In genomic region chr5:148549307-148549706, GRCm38 (mm10) we compare ENCODE assay signal across 10 mouse cellular contexts. TPM values are rescaled to one million over a fixed set of nuclear protein-coding genes. Genes with fewer than 3 reads are reported as not detected.
DNase-seq lines count a peak whose midpoint lies in the region; ATAC-seq and TF ChIP-seq lines count a peak whose summit lies in the region.
"Had no signal": no experiment of that assay in that cellular context is flagged by ENCODE, and none has a peak within 500 bp of the region (broad histone marks: within the 10 kb centered on the region; RNA-seq: fewer than 3 reads in every experiment).

No protein-coding gene starts in this region.

- no peak overlapping the region for H3K9ac ChIP-seq in lung, embryonic 14.5 days
- H3K9ac ChIP-seq in hindbrain, embryonic 11.5 days (ENCODE audit: low read depth, low read length): no peak overlapping the region
- H3K9ac ChIP-seq in neural tube, embryonic 12.5 days: no peak overlapping the region

- no peaks in the 10 kb centered on the region for H3K36me3 ChIP-seq in lung, embryonic 14.5 days (ENCODE audit: insufficient read depth)
- H3K36me3 ChIP-seq in embryonic facial prominence, embryonic 10.5 days (replicated peaks): no peaks in the 10 kb centered on the region
- no peaks in the 10 kb centered on the region for H3K36me3 ChIP-seq in hindbrain, embryonic 11.5 days (ENCODE audit: control insufficient read depth, insufficient read depth, low read length)
- no peaks in the 10 kb centered on the region for H3K36me3 ChIP-seq in neural tube, embryonic 12.5 days

- H3K27ac ChIP-seq in lung, embryonic 14.5 days (ENCODE audit: low read depth): no peak overlapping the region
- no peak overlapping the region for H3K27ac ChIP-seq in embryonic facial prominence, embryonic 10.5 days (replicated peaks)
- no peak overlapping the region for H3K27ac ChIP-seq in hindbrain, embryonic 11.5 days (ENCODE audit: low read depth, low read length)
- H3K27ac ChIP-seq in neural tube, embryonic 12.5 days: no peak overlapping the region

- no peaks in the 10 kb centered on the region for H3K9me3 ChIP-seq in lung, embryonic 14.5 days (ENCODE audit: low read depth, low read length)
- H3K9me3 ChIP-seq in embryonic facial prominence, embryonic 10.5 days: no peaks in the 10 kb centered on the region
- no peaks in the 10 kb centered on the region for H3K9me3 ChIP-seq in hindbrain, embryonic 11.5 days (ENCODE audit: control insufficient read depth, low read length)
- H3K9me3 ChIP-seq in neural tube, embryonic 12.5 days: no peaks in the 10 kb centered on the region

- peak overlapping the region; percentile 68; the same call in 1 of the 2 replicates for H3K4me3 ChIP-seq in lung, embryonic 14.5 days (ENCODE audit: low read depth, low read length)
- H3K4me3 ChIP-seq in embryonic facial prominence, embryonic 10.5 days: peak overlapping the region; percentile 80; the same call in 1 of the 2 replicates
- H3K4me3 ChIP-seq in hindbrain, embryonic 11.5 days (ENCODE audit: low read depth, low read length): no peak overlapping the region
- peak overlapping the region; percentile 74; the same call in 1 of the 2 replicates for H3K4me3 ChIP-seq in neural tube, embryonic 12.5 days

- H3K4me2 ChIP-seq in lung, embryonic 14.5 days: peak overlapping the region; percentile 80
- H3K4me2 ChIP-seq in hindbrain, embryonic 11.5 days (replicated peaks; ENCODE audit: low read depth, low read length): peak overlapping the region; percentile 72; the same call in 1 of the 2 replicates
- peak overlapping the region; percentile 82 for H3K4me2 ChIP-seq in neural tube, embryonic 12.5 days (replicated peaks)

- H3K4me1 ChIP-seq in lung, embryonic 14.5 days (ENCODE audit: insufficient read depth): peaks cover 24% of the 10 kb centered on the region
- peaks cover 56% of the 10 kb centered on the region for H3K4me1 ChIP-seq in embryonic facial prominence, embryonic 10.5 days
- peaks cover 7% of the 10 kb centered on the region for H3K4me1 ChIP-seq in hindbrain, embryonic 11.5 days (replicated peaks; ENCODE audit: control insufficient read depth, insufficient read depth, low read length)
- H3K4me1 ChIP-seq in neural tube, embryonic 12.5 days: peaks cover 37% of the 10 kb centered on the region

- DNase-seq in lung, embryonic 14.5 days: no peak
- no peak for DNase-seq in lung, postnatal 14 days
- peak; percentile 42 for DNase-seq in embryonic facial prominence, embryonic 10.5 days (ENCODE audit: low spot score)
- DNase-seq in hindbrain, embryonic 11.5 days (ENCODE audit: low spot score): peak; percentile 21
- no peak for DNase-seq in right cerebral cortex, postnatal 4 days
- no peak for DNase-seq in left cerebral cortex, adult 11 months (ENCODE audit: low spot score)
- DNase-seq in kidney, postnatal 10 days: no peak
- DNase-seq: adrenal gland, postnatal 36 days; kidney, postnatal 4 days had no signal

- WGBS in lung, embryonic 14.5 days: 21% methylated on average over 4 of the region's 4 CpGs
- WGBS in embryonic facial prominence, embryonic 10.5 days: 7% methylated on average over 4 of the region's 4 CpGs
- WGBS in hindbrain, embryonic 11.5 days: 10% methylated on average over 4 of the region's 4 CpGs
- WGBS in neural tube, embryonic 12.5 days: 13% methylated on average over 4 of the region's 4 CpGs

- no peak for TF ChIP-seq CTCF in lung, embryonic 14.5 days (IDR thresholded peaks at IDR 0.05; ENCODE audit: low read depth)

- no peak for ATAC-seq in lung, embryonic 14.5 days (ENCODE audit: insufficient read depth)
- ATAC-seq in hindbrain, embryonic 11.5 days (ENCODE audit: low FRiP score): no peak
- no peak for ATAC-seq in neural tube, embryonic 12.5 days (ENCODE audit: low FRiP score, low read depth)

- no peaks in the 10 kb centered on the region for H3K27me3 ChIP-seq in lung, embryonic 14.5 days (ENCODE audit: insufficient read depth, low read length)
- peaks cover 9% of the 10 kb centered on the region for H3K27me3 ChIP-seq in embryonic facial prominence, embryonic 10.5 days (replicated peaks; ENCODE audit: low read depth, poor library complexity, severe bottlenecking)
- no peaks in the 10 kb centered on the region; the same call in 1 of the 2 replicates for H3K27me3 ChIP-seq in hindbrain, embryonic 11.5 days (ENCODE audit: control insufficient read depth, insufficient read depth, low read length)
- no peaks in the 10 kb centered on the region for H3K27me3 ChIP-seq in neural tube, embryonic 12.5 days (replicated peaks)

RNA-seq across cellular contexts. Expression of gene Ubl3, which starts 3.3 kb away (rescaled TPM):
- polyA plus RNA-seq in lung, embryonic 14.5 days (2014; fragmentation: Nextera tagmentation; extraction: Ambion mirVana): 86.3 and 89.0 TPM in 2 replicates
- polyA plus RNA-seq in embryonic facial prominence, embryonic 10.5 days (2016; fragmentation: Nextera tagmentation; extraction: Ambion mirVana): 55.4 and 56.3 TPM in 2 replicates
- polyA plus RNA-seq in hindbrain, embryonic 11.5 days (2014; fragmentation: Nextera tagmentation; extraction: Ambion mirVana): 76.6 and 82.7 TPM in 2 replicates
- polyA plus RNA-seq in neural tube, embryonic 12.5 days (2016; fragmentation: Nextera tagmentation; extraction: Ambion mirVana): 106 TPM in 2 replicates

Comparison
In these comparisons a context has a peak if more than half of its experiments do, and no peak if none do; other contexts are left out.
1. DNase-seq: peak in embryonic facial prominence, embryonic 10.5 days (single experiment) and hindbrain, embryonic 11.5 days (single experiment); none in lung, embryonic 14.5 days (single experiment), lung, postnatal 14 days (single experiment), right cerebral cortex, postnatal 4 days (single experiment), left cerebral cortex, adult 11 months (single experiment) and kidney, postnatal 10 days (single experiment).
2. Peak in every context shown above with its lines, with median percentiles within 50 percentile points of each other: H3K4me2 ChIP-seq.